Mouse (Mus musculus) kidney, adult 2 months (tissue): ENCODE results near the gene Rora.

Experiments used
- CTCF ChIP-seq: fragments of 200-500 bp; conservative IDR thresholded peaks from 2 replicates; pipeline ENCODE4 v1.5.1; 2011; ENCODE audit warnings: low read depth, mild to moderate bottlenecking, control low read depth, low read length, moderate library complexity, mixed read lengths; ENCODE audit not compliant: insufficient read depth, insufficient read length
- POLR2A ChIP-seq: fragments of 200-500 bp; IDR thresholded peaks from one replicate; pipeline ENCODE4 v1.6.1; 2011; ENCODE audit warnings: low read depth, low read length, control low read depth

- TF ChIP-seq CTCF = no peak
- TF ChIP-seq POLR2A = no peak
Observed at GRCm38 (mm10) chr9:68852201-68852600, 198.6 kb downstream of the Rora start.
